Mouse (Mus musculus) gastrocnemius, postnatal 25 days (tissue): ENCODE data around the gene Srebf2. TPM values are rescaled to one million over a fixed set of nuclear protein-coding genes. Genes with fewer than 3 reads are reported as not detected.

Source experiments
- DNase-seq: peaks from one replicate; pipeline ENCODE4 v3.0.0; 2022
- total RNA-seq, 2 experiments: library from RNA; stranded (reverse); gene quantifications; 1 replicate in 1 of 2; 2 replicates in 1 of 2; pipeline ENCODE4 v1.2.3; 2021

The Srebf2 gene
- total RNA-seq, 2 experiments from 2014 or later = 12.1 to 14.1 TPM

DNA sequence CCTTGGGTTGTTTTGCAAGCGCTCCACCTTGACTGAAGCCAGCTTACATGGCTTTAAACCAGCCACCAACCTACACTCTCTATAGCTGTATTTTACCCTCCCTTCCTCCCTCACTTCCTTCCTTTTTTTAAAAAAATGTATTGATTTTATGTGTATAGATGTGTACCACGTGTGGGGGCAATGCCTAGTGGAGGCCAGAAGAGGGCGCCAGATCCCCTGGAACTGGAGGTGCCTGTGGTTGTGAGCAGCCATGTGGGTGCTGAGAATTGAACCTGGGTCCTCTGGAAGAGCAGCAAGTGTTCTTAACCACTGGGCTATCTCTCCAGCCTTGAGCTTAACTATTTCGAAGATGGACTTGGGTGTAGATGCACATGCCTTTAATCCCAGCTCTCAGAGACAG, 35.3 kb downstream of the Srebf2 start:
- no peak for DNase-seq

DNA sequence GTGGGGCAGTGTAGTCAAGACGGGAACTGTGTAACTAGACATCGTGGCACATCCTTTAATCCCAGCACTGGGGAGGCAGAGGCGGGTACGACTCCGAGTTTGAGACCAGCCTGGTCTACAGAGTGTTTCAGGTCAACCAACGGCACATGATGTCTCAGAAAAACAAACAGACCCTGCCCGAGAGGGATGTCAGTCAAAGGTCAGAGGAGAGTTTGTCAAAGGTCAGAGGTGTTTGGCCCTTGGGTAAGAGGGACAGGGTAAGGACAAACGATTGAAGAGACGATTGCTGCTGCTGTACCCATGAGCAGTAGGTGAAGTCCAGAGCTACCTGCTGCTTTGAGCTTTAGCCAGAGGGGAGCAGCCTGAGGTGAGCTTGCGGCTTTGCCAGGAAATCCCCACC, 36.6 kb downstream of the Srebf2 start:
- DNase-seq = no peak

DNA sequence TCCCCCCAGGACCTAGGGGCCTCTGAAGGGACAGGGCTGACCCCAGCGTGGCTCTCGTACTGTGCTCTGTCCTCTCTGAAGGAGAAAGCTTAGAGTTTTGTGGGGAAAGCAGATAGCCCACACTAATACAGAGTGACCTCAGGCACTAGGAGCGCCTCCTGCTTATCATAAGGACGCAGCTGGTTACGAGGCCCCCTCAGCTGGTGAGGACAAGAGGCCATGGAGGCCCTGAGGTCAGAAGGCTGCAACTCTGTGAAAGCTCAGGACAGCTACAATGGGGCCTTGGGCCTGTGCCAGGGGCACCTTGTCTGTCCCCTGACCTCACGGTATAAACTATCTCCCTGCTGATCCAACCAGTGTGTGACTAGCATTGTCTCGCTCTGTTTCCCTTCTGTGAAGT, 37.2 kb downstream of the Srebf2 start:
- no peak for DNase-seq

DNA sequence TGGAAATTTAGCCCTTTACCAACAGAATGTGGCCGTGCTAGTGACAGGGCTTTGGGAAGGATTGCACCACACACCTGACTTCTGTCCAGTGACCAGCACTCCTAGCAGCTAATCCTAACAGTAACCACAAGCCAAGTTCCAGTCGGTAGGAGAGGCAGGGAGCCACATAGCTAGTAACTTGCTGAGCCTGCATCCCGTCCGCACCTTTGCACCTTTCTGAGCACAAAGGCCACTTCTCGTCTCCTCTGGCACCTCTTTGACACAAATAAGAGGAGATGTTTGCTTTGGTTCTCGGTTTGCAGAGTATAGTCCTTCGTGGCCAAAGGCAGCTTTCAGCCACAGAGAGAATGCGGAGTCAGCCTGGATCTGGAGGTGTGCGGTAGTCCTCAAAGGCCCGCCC, 37.7 kb downstream of the Srebf2 start:
- DNase-seq = no peak

DNA sequence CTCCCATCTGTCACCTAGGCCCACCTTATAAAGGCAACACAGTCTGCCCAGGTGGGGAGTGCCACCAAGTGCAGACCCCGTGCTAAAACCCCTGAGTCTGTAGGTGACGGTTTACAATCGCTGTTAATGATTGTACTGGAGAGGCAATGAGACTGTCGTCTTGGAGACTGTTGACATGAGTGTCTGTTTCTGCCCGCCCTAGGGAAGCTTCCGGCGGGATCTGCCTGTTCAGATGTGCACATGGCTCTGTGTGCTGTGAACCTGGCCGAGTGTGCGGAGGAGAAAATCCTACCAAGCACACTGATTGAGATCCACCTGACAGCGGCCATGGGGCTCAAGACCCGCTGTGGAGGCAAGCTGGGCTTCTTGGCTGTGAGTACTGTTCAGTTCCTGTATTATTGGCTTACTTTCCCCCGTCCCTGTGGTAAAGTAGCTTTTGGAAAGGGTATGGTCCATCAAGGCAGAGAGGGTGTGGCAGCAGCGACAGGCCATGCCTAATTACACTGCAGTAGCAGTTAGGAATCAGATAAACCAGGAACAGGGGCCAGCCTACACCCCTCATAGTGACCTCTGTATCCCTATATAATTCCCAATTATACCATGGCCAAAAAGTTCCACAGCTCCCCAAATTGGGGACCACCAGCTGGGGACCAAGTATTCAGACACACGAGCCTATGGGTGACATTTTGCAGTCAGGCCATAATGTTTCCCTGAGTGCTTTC, 38.2 kb downstream of the Srebf2 start:
- DNase-seq = no peak

DNA sequence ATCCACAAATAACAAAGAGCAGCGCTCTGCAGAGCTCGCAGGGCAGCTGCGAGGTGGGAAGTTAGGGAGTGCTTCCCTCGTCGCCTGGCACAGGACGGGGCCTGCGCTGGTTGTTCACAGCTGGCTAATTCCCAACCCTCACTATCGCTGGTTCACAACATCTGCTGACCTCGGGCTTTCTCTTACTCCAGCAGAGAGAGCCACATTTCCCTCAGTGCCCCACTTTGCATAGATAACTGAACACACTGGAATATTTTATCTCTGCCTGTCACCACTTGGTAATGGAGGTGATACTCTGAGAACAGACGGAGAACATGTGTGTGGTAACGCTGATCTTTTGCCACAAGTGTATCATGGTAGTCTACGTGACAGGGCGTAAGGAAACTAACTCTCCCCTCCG, 39.1 kb downstream of the Srebf2 start:
- no peak for DNase-seq

DNA sequence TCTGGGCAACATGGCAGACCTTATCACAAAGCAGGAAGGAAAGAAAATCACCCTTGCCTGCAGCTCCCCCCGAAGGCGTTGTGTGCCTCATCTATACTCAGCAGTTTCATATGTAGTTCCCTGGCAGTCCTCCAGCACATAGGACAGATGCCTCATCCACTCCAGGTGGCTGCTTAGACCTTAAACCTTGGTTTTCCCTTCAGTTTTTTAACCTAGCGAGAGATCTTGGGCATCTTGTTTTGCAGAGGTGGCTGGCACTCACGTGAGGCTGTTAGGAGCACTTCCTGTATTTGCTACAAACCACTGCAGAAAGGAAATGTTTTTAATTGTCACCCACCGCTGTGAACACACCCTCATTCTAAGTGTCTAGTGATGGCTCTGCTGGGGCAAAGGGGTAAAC, 40.0 kb downstream of the Srebf2 start:
- DNase-seq = no peak

DNA sequence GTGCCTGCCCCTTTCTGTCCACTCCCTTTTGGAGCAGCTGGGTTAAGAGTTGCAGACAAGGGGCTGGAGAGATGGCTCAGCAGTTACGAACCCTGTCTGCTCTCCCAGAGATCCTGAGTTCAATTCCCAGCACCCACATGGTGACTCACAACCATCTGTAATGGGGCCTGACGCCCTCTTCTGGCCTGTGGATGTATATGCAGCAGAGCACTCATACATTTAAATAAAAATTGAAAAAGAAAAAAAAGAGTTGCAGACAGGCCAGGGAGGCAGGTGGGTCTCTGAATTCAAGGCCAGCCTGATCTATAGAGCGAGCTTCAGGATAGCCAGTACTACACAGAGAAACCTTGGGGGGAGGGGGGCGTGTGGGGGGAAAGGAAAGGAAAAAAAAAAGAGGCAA, 40.4 kb downstream of the Srebf2 start:
- no peak for DNase-seq

DNA sequence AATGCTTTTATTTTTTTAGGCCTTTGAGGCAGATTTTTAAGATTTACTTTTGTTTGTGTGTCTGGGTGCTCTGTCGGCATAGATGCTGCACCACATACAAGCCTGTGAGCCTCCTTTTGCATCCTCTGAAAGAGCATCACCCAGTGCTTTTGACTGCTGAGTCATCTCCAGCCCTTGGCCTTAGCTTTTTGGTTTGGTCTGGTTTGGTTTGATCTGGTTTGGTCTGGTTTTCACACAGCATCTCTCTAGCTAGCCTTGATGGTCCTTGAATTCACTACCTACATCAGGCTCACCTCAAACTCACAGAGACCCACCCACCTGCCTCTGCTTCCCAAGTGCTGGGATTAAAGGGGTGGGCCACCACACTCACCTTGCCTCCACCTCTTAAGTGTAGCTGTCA, 40.9 kb downstream of the Srebf2 start:
- no peak for DNase-seq

DNA sequence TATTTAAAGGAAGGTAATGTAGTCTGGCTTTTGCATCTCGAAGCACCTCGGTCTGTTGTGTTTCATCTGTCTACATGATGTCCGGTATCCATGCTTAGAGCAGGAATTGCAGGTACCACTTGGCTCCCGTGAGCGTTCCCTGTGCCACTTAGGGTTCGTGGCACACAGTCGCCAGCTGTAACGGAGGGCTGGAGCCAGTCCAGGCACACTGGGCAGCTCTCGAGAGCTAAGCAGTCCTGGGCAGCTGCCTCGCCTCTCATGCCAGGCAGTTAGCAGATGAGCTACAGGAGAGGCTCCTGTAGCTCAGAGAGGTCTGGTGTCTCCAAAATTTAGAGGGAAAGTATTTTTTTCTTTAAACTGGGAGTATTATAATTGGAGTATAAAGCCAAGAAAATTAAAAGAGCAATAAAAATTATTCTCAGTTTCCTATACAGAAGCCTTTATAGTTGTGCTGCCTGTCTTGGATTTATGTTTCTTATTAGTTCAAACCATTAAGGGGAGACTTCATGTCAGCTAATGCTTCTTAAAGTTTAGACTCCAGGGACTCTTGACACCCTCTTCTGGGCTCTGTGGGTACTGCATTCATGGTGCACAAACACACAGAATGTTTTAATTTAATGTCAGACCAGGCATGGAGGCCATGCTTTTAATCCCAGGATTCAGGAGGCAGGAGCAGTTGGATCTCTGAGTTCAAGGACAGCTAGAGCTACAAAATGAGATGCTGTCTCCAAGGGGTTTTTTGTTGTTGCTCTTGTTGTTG, 41.7 kb downstream of the Srebf2 start:
- peak; percentile 65 for DNase-seq

DNA sequence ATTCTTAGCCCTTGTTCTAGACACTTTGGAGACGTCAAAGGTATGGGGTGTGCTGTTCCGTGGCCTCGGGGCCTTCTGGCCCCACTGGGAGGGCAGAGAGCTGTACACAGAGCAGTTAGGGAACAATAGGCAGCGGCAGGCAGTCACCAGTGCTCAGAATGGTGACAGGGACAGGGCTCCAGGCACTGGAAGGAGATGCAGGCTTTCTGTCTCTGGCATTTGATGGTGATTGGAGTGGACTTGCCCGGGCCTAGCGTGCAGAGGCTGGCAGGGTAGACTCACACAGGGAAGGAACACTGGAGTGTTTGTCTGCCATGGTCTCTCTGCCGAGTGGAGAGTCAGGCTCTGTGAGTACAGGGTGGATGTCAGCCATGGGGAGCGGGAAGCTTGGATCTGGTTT, 45.6 kb downstream of the Srebf2 start:
- no peak for DNase-seq

DNA sequence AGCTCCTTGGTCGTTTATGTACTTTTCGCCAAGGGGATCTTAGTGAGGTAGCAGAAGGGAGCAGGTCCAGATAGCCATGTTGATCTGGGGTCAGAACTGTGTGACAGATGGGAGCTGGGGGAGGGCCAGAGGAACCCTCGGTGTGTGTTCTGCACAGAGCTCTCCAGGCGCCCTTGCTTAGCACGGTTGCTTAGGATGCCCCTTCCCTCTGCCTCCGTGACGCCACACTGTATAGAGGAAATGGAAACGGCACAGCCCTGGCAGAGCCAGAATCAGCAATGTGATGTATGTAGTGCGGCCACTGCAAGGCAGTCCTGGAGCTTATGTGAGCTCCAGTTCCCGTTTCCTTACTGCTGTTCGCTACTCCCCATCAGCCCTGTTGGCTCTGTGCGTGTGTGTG, 49.3 kb downstream of the Srebf2 start:
- DNase-seq = no peak

DNA sequence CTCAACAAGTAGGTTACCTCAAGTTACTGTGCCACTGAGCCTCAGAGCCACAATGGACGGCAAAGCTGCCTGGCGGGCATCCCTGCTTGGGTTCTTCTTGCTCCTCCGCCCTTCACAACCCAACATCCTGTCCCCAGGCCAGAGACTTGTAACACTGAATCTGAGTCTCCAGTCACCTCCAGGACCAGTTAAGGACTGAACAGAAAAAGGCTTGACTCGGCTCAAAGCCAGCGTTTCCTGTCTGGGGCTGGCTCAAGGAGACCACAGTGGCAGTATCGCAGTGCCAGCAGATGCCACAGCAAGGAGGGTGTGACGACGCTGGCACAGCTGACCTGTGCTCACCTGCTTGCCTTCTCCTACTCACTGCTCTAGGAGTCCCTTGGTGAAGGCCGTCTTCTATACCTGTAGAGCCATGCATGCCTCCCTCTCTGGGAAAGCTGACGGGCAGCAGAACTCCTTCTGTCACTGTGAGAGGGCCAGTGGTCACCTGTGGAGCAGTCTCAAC, 50.3 kb downstream of the Srebf2 start:
- DNase-seq = no peak

DNA sequence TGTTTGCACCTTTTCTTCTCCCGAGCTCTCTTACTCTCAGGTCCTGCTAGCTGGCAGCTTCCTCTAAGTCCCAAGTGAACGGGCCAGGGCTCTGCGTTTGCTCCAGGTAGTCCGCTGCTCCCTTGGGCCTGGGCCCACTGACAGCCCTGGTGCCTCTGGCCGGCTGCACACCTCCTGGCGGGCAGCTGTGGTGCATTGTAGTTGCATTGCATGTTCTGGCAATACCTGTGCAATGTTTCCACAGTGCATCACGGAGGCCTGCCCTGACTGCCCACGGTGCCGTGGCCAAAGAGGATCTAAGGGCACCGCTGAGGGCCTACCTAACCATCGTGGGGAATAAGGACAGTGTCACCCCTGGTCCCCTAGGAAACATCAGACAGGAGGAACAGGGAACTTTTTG, 51.0 kb downstream of the Srebf2 start:
- DNase-seq = no peak

DNA sequence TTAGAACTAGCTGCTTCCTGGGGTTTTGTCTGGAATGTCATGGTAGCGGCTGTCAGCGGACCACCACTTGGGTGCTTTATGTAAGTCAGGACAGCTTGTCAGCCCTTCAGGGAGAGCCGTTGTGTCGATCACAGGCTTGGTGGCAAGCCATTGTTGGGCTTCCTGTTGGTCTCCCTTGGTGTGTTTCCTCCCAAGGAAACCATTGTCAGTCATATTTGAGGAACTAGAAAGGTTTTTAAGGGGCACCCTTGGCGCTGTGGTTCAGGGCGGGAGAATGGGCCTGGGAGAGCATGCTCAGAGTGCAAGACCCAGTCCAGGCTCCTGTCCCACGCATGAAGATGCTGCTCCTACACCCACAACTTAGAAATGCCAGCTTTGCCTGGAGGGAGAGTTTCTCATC, 51.4 kb downstream of the Srebf2 start:
- DNase-seq = no peak

DNA sequence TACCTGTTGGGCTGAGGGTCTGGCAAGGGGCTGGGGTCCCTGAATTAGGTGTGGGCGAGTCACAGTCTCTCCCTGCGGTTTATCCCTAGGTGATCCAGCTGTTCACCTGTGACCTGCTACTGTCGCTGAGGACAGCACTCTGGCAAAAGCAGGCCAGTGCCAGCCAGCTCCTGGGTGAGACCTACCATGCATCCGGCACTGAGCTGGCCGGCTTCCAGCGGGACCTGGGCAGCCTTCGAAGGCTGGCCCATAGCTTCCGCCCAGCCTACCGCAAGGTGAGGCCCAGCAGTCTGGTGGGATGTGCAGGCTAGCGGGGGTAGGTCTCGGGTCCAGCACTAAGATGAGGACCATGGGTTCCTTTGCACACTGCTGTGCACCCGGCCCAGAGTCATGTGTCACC, 52.6 kb downstream of the Srebf2 start:
- no peak for DNase-seq

DNA sequence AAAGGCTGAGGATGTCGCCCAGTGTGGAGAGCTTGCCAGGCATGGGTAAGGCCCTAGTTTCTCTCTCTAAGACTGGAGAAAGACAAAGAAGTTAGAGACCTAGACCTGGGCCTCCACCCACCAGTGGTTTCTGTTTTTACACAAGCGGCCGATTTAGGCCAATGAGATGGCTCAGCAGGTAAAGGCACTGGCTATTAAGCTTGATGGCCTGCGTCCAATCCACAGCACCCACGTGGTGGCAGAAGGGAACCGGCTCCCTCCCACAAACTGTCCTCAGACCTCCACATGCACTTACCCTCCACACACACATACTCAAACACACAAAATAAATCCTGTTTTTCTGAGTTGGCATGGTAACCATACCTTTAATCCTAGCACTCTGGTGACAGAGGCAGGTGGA, 55.1 kb downstream of the Srebf2 start:
- DNase-seq = no peak

DNA sequence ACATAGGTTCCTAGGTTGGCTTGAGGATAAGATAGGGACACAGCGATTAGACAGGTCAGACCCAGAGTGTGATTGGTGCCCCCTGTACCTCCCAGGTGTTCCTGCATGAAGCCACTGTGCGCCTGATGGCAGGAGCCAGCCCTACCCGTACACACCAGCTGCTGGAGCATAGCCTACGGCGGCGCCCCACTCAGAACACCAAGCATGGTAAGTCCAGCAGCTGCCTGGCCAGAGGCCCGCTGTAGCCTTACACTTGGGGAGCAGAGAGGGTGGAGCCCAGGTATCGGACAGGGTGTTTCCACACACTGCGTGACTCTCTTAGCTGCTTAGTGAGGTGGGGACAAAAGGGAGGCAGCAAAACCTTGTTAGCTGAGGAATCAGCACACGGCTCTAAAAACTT, 56.1 kb downstream of the Srebf2 start:
- no peak for DNase-seq

DNA sequence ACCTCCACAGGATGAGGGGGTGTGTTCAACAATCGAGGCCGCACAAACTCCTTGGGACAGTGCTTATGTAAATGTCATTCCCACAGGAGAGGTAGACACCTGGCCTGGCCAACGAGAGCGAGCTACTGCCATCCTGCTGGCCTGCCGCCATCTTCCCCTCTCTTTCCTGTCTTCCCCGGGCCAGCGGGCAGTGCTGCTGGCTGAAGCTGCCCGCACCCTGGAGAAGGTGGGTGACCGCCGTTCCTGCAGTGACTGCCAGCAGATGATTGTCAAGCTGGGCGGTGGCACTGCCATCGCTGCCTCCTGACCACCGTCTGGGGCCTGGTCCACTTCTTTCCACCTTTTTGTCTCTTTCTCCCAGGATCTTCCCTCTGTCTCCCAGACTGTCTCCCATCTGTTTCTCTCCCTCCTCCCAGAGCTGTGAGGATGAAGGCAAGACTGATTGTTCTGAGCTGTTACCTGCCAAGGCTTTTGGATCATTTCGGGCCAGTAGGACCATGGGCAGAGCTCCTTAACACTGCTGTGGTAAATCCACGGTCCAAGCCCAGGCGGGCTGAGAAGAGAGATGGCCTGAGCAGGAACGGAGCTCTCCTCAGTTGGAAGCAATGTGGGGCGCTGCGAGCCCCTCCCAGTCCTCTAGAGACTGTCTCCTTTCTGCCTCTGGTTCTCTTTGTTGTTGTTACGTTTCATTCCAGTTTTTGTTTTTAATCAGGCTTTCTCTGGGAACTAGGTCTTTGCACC, 56.8 kb downstream of the Srebf2 start:
- DNase-seq = no peak

DNA sequence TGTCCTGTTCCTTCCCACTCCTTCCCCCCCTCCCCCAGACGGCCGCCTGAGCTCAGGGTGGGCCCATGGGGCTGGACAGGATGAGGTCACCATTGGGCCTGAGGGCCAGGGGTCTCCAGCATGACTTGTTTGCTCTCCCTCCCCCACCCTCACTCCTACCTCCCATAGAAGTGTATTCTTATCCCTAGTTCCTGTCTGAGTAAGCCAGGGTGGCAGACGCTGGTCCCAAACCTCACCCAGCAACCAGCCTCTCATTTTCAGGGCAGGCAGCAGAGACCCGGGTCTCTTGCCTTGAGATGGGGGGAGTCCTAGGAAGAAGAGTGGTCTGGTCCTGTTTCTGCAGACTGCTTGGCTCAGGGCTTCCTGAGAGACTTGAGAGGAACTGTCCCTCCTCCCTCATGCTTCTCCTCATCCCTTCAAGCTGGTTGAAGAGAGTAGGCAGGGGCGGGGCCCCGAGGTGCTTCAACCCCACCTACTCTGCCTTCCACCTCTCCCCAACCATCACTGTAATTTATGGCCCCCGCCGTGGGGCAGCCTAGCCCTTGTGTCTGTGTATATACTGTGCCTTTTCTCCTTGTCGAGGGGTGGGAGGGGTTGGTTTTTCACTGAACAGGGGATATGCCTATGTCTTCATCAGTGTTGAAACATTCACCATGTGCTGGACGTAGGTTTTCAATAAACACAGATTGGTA, 57.8 kb downstream of the Srebf2 start:
- no peak for DNase-seq

DNA sequence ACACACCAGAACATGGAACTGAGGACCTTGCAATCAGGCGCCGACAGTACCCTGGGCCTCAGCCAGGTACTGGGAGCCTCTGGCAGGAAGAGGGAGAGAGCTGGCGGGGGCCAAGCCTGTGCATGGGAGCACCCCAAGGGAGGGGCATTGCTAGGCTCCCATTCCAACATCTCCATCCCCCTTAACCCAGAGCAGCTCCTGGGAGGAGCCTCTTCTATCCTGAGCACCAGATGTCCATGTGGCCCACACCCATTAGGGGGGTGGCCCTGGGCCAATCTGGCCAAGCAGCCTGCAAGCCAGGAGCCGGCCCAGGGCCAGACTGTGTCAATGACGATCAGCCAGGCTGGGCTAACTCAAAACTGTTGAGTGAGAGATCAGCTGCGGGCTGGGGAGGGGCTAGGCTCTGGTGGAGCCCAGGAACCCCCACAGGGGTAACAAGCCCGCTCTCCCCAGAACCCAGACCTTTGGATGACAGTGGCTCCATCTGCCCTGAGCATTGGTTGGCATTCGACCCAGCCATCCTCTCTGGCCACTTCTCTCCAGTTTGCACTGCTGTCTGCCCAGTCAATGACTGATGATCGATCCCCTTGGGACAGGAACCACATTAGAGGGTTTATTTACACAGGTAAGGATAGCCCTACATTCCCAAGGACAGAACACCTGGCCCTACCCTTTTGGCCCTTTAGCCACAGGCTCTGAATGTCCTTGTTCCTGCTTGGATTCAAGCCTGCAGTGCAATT, 59.6 kb downstream of the Srebf2 start:
- DNase-seq = peak; percentile 84

DNA sequence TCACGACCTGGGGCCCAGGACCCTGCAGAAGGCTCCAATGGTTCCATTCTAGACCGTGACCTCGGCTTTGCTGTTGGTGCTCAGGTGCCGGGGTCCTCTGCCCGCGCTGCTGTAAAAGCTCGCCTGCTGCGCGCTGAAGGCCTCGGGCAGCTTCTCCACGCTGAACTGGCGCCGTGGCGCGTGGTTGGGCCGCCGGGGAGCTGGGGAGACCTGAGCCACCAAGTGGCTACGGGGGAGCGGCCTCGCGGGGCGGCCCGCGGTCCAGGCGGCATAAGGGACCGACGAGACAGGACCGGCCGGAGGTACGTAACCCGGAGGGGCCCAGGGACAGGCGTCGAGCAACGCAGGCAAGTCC, 60.1 kb downstream of the Srebf2 start:
- DNase-seq = no peak
